In genomic region chrX:167105931-167106417, GRCm38 (mm10) we compare ENCODE assay signal across 8 mouse cellular contexts.
DNase-seq lines count a peak whose midpoint lies in the region; ATAC-seq and TF ChIP-seq lines count a peak whose summit lies in the region.
"Had no signal": no experiment of that assay in that cellular context is flagged by ENCODE, and none has a peak within 500 bp of the region (broad histone marks: within the 10 kb centered on the region; RNA-seq: fewer than 3 reads in every experiment).

No protein-coding gene starts in this region.

- H3K27me3 ChIP-seq in thymus, adult 2 months (ENCODE audit: control insufficient read depth, insufficient read depth, low read length) = no peaks in the 10 kb centered on the region
- peaks cover 12% of the 10 kb centered on the region for H3K27me3 ChIP-seq in hindbrain, embryonic 11.5 days (ENCODE audit: control insufficient read depth, insufficient read depth, low read length)
- H3K27me3 ChIP-seq in small intestine, adult 2 months (ENCODE audit: control insufficient read depth, insufficient read depth, low read length) = no peaks in the 10 kb centered on the region
- H3K27me3 ChIP-seq: stomach, embryonic 15.5 days had no signal

- H3K9me3 ChIP-seq in hindbrain, embryonic 11.5 days (ENCODE audit: control insufficient read depth, low read length) = no peaks in the 10 kb centered on the region
- H3K9me3 ChIP-seq: stomach, embryonic 15.5 days had no signal

- no peak for DNase-seq in thymus, adult 2 months
- no peak for DNase-seq in thymus, postnatal 25 days
- peak; percentile 6 for DNase-seq in hindbrain, embryonic 11.5 days (ENCODE audit: low spot score)
- peak; percentile 14 for DNase-seq in left cerebral cortex, postnatal 4 days
- no peak for DNase-seq in heart, postnatal 10 days
- no peak for DNase-seq in testis, postnatal 14 days (ENCODE audit: low spot score)

- no peaks in the 10 kb centered on the region for H3K36me3 ChIP-seq in thymus, adult 2 months (ENCODE audit: control insufficient read depth, insufficient read depth, low read length)
- no peaks in the 10 kb centered on the region for H3K36me3 ChIP-seq in hindbrain, embryonic 11.5 days (ENCODE audit: control insufficient read depth, insufficient read depth, low read length)
- H3K36me3 ChIP-seq in small intestine, adult 2 months (ENCODE audit: control insufficient read depth, insufficient read depth, low read length) = no peaks in the 10 kb centered on the region
- H3K36me3 ChIP-seq: stomach, embryonic 15.5 days had no signal

- no peak for ATAC-seq in hindbrain, embryonic 11.5 days (ENCODE audit: low FRiP score)

- peak overlapping the region; percentile 33 for H3K27ac ChIP-seq in thymus, adult 2 months (ENCODE audit: control insufficient read depth, insufficient read depth, low read length)
- no peak overlapping the region for H3K27ac ChIP-seq in hindbrain, embryonic 11.5 days (ENCODE audit: low read depth, low read length)
- H3K27ac ChIP-seq in small intestine, adult 2 months (ENCODE audit: insufficient read depth, low read depth, low read length) = peak overlapping the region; percentile 59
- H3K27ac ChIP-seq: stomach, embryonic 15.5 days had no signal

- TF ChIP-seq POLR2A in thymus, adult 2 months (IDR thresholded peaks at IDR 0.05; ENCODE audit: control insufficient read depth, extremely low read depth, insufficient read depth, low read length, poor library complexity) = no peak
- no peak for TF ChIP-seq POLR2A in small intestine, adult 2 months (IDR thresholded peaks at IDR 0.05; ENCODE audit: low read depth, low read length)

- no peak for TF ChIP-seq CTCF in thymus, adult 2 months (IDR thresholded peaks at IDR 0.05; ENCODE audit: borderline replicate concordance, control insufficient read depth, extremely low read depth, insufficient read depth, low read length, poor library complexity)
- TF ChIP-seq CTCF in small intestine, adult 2 months (IDR thresholded peaks at IDR 0.05; ENCODE audit: extremely low read depth, insufficient read length, insufficient replicate concordance, low read depth, low read length) = no peak

- H3K9ac ChIP-seq in hindbrain, embryonic 11.5 days (ENCODE audit: low read depth, low read length) = no peak overlapping the region
- H3K9ac ChIP-seq: stomach, embryonic 15.5 days had no signal

- 17% methylated on average over 11 of the region's 11 CpGs for WGBS in thymus, adult 2 months
- 65% methylated on average over 11 of the region's 11 CpGs for WGBS in hindbrain, embryonic 11.5 days
- WGBS in small intestine, adult 2 months = 82% methylated on average over 11 of the region's 11 CpGs

- H3K4me3 ChIP-seq in thymus, adult 2 months (ENCODE audit: control insufficient read depth, insufficient read depth, low read length) = no peak overlapping the region
- no peak overlapping the region for H3K4me3 ChIP-seq in hindbrain, embryonic 11.5 days (ENCODE audit: low read depth, low read length)
- H3K4me3 ChIP-seq in small intestine, adult 2 months (ENCODE audit: low read depth, low read length) = no peak overlapping the region
- H3K4me3 ChIP-seq: stomach, embryonic 15.5 days had no signal

- H3K4me1 ChIP-seq in thymus, adult 2 months (replicated peaks; ENCODE audit: control insufficient read depth, insufficient read depth, low read length) = peaks cover 23% of the 10 kb centered on the region
- no peaks in the 10 kb centered on the region for H3K4me1 ChIP-seq in hindbrain, embryonic 11.5 days (replicated peaks; ENCODE audit: control insufficient read depth, insufficient read depth, low read length)
- peaks cover 2% of the 10 kb centered on the region; the same call in 1 of the 2 replicates for H3K4me1 ChIP-seq in small intestine, adult 2 months (ENCODE audit: control insufficient read depth, insufficient read depth, insufficient read length, low read length)
- H3K4me1 ChIP-seq: stomach, embryonic 15.5 days had no signal

- H3K4me2 ChIP-seq in hindbrain, embryonic 11.5 days (replicated peaks; ENCODE audit: low read depth, low read length) = no peak overlapping the region
- H3K4me2 ChIP-seq: stomach, embryonic 15.5 days had no signal

- intact Hi-C loops in left cerebral cortex, postnatal 4 days (cut with DNase I) = no loop called here
- intact Hi-C loops in heart, postnatal 10 days (cut with DNase I) = no loop called here

Comparison
In these comparisons a context has a peak if more than half of its experiments do, and no peak if none do; other contexts are left out.
1. DNase-seq: peak in hindbrain, embryonic 11.5 days (single experiment) and left cerebral cortex, postnatal 4 days (single experiment); none in thymus, adult 2 months (single experiment), thymus, postnatal 25 days (single experiment), heart, postnatal 10 days (0 of 2) and testis, postnatal 14 days (single experiment).